Mouse (Mus musculus): ENCODE measurements at regions not wholly inside any gene's neighbourhood (a gene's known extent, or its start where the extent isn't known, plus 50 kb on each side); places are given as distances from the start of the nearest gene placed in this dataset.

DNA sequence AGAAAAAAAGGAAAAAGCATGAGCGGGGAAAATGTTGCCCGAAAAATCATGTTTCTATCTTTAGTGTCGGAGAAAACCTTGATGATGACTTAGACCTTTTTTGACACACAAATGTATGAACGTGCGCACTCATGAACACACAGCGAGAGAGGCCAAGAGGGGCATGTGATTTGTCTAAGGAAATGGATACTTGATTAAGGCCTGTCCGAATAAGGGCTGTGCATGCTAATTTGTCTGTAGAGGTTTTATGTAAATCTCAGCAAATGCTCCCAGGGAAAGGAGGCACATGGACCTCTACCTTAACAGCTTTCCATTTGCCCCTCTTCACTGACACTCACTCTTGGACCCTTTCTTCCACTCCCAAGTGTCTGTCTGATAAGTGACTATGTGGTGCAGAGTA is 182.5 kb upstream of the Rgma start:
- TF ChIP-seq CTCF (IDR thresholded peaks at IDR 0.05; ENCODE audit: insufficient read depth, low read depth, low read length) = no peak
- no peak for TF ChIP-seq POLR2A (IDR thresholded peaks at IDR 0.05; ENCODE audit: insufficient read depth, low read depth, low read length)
